Mouse (Mus musculus): Measurements from ENCODE around the gene Hmgb4. TPM values are rescaled to one million over a fixed set of nuclear protein-coding genes. Genes with fewer than 3 reads are reported as not detected.

Hmgb4 gene
- polyA plus RNA-seq (2015; fragmentation: Nextera tagmentation; extraction: Ambion mirVana) = 0.23 and 0.41 TPM in 2 replicates

DNA sequence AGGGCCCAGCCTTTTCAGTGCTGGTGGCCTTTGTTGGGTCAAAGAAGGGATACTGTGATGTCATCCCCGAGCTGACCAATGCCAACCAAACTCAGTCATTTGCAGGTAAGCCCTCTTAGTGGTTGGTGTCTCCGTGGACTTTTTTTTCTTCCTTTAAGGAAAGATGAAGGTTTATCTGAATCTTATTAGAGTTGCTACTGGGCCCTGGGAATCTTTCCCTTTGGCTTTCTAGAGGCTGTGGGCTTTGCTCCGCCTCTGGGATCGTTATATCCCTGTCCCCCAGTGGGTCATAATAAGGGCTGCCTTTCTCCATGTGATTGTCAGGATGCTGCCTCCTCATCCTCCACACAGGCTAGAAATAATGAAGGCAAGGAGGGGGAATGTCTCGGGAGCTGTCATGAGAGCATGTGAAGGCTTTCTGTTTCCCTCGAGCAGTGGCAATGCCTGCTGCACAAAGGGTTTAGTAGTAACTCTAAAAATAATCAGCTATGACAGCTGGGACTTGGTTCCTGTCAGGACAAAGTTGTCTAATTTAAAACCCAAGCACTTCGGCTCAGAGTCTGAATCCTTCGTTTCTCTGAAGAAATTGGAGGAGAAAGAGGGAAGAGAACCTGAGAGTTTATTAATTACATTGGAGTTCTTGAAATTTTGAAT lies at the start of gene Hmgb4:
Hmgb4 (minus strand) TSS at position 51 of the 654 bp plus-strand sequence.
- peak within 1 kb of the TSS; percentile 25; the same call in 1 of the 2 replicates for H3K27ac ChIP-seq

DNA sequence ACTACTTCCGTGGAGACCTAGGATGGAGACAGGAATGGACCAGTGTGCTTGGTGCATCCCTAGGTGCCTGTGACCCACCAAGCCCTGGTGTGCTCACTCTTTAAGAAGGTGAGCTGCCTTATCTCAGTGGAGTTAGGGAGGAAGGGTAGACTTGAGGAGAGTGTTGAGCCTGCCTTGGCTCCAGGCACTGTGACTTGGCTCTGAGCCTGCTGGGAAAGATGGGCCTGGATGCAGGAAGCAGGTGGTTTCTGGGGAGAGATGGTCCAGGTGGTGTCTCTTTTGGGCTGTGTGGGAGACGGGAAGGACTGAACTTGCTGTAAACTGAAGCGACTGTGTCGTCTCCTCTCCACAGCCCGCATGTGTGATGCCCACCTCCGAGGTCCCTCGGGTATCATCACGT lies 45.3 kb upstream of the Hmgb4 start:
- 0 out of 2 replicates have a peak, but pooled peaks cover 2% of the 10 kb centered on the region for H3K36me3 ChIP-seq (replicated peaks)
- no peaks in the 10 kb centered on the region for H3K4me1 ChIP-seq
- no peaks in the 10 kb centered on the region for H3K27me3 ChIP-seq (replicated peaks)
- 93% methylated on average over 8 of the region's 8 CpGs for WGBS
- no peak overlapping the region for H3K4me3 ChIP-seq
- no peak for ATAC-seq (replicated peaks)
- no peaks in the 10 kb centered on the region for H3K9me3 ChIP-seq
- H3K9ac ChIP-seq = no peak overlapping the region
- no peak overlapping the region for H3K4me2 ChIP-seq
- no peak overlapping the region for H3K27ac ChIP-seq

More for the DNA sequence above, at the start of gene Hmgb4:
- Histone ChIP-seq H3K4me3 (no peak within 1 kb of the TSS), H3K9ac (no peak within 1 kb of the TSS), H3K4me2 (no peak within 1 kb of the TSS), H3K36me3 (replicated peaks) (no peaks in the 10 kb centered on the region), H3K9me3 (no peaks in the 10 kb centered on the region), H3K4me1 (no peaks in the 10 kb centered on the region), H3K27me3 (replicated peaks) (no peaks in the 10 kb centered on the region)
- ATAC-seq (replicated peaks) = no peak
- 59% methylated on average over 8 of the region's 8 CpGs for WGBS

DNA sequence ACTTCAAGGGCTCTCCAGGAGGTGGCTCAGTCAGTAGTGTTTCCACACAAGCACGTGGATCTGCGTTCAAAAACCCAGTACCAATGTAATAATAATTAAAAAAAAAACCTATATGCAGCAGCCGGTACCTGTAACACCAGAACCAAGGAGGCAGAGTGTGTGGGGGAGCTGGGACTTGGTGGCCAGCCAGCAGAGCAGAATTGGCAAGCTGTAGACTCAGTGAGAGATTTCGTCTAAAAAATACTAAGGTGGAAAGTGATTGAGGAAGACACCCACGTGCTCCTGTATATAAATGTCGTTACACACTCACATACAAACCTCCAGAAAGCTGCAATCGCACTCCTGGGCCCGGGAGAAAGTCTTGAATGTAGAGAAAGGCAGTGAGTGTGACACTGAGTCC lies 43.3 kb upstream of the Hmgb4 start:
- Histone ChIP-seq H3K27ac (no peak overlapping the region), H3K4me2 (no peak overlapping the region), H3K9ac (no peak overlapping the region), H3K4me3 (no peak overlapping the region), H3K9me3 (no peaks in the 10 kb centered on the region), H3K27me3 (replicated peaks) (no peaks in the 10 kb centered on the region), H3K4me1 (no peaks in the 10 kb centered on the region), H3K36me3 (replicated peaks) (0 out of 2 replicates have a peak, but pooled peaks cover 2% of the 10 kb centered on the region)
- ATAC-seq (replicated peaks) = no peak
- WGBS = 84% methylated on average over 8 of the region's 8 CpGs

DNA sequence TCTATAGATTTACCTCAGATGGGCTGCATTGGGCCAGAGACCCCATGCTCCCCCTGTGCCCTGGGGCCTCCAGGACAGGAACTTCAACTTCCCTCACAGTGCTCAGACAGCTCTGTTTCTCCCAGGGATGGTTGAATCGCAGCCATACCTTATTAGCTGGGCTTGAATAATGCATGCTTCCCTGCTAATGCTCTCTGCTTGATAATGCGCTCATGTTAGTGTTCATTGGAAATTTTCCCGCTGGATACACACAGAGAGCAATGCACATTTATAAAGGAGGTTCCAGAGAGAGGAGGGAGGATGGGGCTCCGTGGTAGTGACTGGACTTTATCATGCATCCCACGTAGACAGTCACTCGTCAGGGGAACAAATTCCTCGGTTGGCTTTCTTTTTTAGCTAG lies 27.3 kb upstream of the Hmgb4 start:
- Histone ChIP-seq H3K4me2 (no peak overlapping the region), H3K36me3 (replicated peaks) (no peaks in the 10 kb centered on the region), H3K27ac (peak overlapping the region; percentile 53; the same call in 1 of the 2 replicates), H3K9me3 (no peaks in the 10 kb centered on the region), H3K4me3 (no peak overlapping the region), H3K9ac (no peak overlapping the region), H3K27me3 (replicated peaks) (no peaks in the 10 kb centered on the region), H3K4me1 (peaks cover 9% of the 10 kb centered on the region; the same call in 1 of the 2 replicates)
- ATAC-seq (replicated peaks) = peak; percentile 60
- WGBS = 39% methylated on average over 7 of the region's 7 CpGs

DNA sequence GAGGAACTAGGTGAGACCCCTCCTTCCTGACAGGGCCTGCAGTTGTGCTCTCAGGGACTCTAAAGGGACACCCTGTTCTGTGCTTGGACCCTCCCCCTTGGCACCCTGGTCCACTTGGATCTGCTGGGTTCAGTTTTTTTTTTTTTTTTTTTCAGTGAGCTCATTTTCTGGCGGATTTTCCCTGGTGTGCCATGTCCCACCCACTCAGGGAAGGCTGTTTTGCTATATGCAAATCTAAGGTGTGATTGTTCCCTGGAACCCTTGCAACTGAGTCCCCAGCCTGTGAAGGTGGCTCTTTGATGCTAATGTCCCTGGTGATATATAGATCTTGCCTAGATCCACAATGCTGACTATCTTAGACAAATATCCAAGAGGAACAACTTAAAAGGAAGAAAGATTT lies 24.3 kb upstream of the Hmgb4 start:
- Histone ChIP-seq H3K27ac (no peak overlapping the region), H3K4me3 (no peak overlapping the region)
- no peak for ATAC-seq (replicated peaks)

DNA sequence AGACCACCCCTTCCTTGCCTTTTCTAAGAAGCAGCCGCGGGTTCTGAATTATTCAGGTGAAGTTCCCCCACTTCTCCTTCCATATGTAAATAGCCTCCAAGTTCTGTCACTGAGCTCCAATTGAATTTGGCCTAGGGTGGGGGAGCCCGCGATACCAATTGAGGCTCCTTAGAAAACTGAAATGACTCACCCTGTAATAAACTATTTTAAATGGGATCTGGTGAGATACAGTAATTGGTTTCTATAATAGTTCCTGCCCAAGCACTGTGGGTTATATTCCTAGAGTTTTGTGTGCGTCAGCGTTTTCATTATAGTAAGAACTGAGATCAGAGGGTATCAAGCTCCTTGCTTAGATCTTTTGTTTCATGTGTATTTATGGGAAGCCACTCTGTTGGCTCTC lies 14.8 kb upstream of the Hmgb4 start:
- H3K4me1 ChIP-seq = peaks cover 14% of the 10 kb centered on the region
- H3K36me3 ChIP-seq (replicated peaks) = no peaks in the 10 kb centered on the region
- no peaks in the 10 kb centered on the region for H3K27me3 ChIP-seq (replicated peaks)
- H3K9ac ChIP-seq = no peak overlapping the region
- no peaks in the 10 kb centered on the region for H3K9me3 ChIP-seq
- H3K4me2 ChIP-seq = no peak overlapping the region
- H3K4me3 ChIP-seq = no peak overlapping the region
- H3K27ac ChIP-seq = no peak overlapping the region
- no peak for ATAC-seq (replicated peaks)
- WGBS = 52% methylated on average over 6 of the region's 6 CpGs

More for the DNA sequence above, 24.3 kb upstream of the Hmgb4 start:
- Histone ChIP-seq H3K9ac (no peak overlapping the region), H3K4me2 (no peak overlapping the region), H3K27me3 (replicated peaks) (no peaks in the 10 kb centered on the region), H3K4me1 (peaks cover 9% of the 10 kb centered on the region; the same call in 1 of the 2 replicates), H3K36me3 (replicated peaks) (no peaks in the 10 kb centered on the region), H3K9me3 (no peaks in the 10 kb centered on the region)
- 76% methylated on average over 1 of the region's 1 CpGs for WGBS

DNA sequence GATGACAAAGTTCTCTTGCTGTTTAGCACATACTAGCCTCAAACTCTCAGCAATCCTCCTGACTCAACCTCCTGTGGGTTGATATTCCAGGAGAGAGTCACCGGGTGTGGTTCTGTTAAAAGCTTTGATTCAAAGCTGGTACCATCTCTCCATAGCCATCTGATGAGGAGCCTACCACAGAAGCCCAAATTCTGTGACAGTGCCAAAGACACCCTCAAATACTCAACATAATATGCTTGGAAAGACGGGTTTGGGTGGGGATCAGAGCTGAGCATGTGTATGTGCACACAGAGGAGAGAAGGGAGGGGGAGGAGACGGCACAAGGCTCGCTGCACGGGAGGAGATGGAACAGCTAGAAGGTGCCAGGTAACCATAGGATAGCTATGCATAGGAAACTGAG lies 14.4 kb upstream of the Hmgb4 start:
- Histone ChIP-seq H3K27ac (no peak overlapping the region), H3K4me2 (no peak overlapping the region), H3K4me1 (peaks cover 14% of the 10 kb centered on the region), H3K4me3 (no peak overlapping the region), H3K9me3 (no peaks in the 10 kb centered on the region), H3K9ac (no peak overlapping the region), H3K36me3 (replicated peaks) (no peaks in the 10 kb centered on the region), H3K27me3 (replicated peaks) (no peaks in the 10 kb centered on the region)
- 68% methylated on average over 5 of the region's 5 CpGs for WGBS
- ATAC-seq (replicated peaks) = no peak; the same call in 1 of the 2 replicates

DNA sequence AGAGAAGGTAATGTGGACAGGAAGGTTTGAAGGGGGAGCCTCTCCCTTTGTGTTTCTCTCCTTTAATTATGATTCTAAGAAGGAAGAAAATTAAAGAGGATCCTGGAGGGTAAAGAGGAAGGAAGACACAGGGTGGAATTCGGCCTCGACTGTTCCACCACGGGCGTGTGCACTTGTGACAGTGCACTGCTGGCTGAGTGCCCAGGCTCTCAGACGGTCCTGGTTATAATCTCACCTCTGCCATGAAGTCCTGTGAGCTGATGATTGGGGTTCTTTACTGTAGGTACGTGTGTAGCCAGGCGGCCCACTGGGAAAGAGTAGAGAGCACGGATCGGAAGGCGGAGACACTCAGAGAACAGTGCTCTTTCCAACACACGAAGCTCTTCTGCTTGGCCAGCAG lies 12.4 kb upstream of the Hmgb4 start:
- peaks cover 14% of the 10 kb centered on the region for H3K4me1 ChIP-seq
- H3K27me3 ChIP-seq (replicated peaks) = no peaks in the 10 kb centered on the region
- H3K9me3 ChIP-seq = no peaks in the 10 kb centered on the region
- whole genome bisulfite sequencing = 68% methylated on average over 11 of the region's 11 CpGs
- 0 out of 2 replicates have a peak overlapping the region, but pooled peaks have one; percentile 18 for H3K27ac ChIP-seq
- no peak for ATAC-seq (replicated peaks)
- no peak overlapping the region for H3K9ac ChIP-seq
- no peak overlapping the region for H3K4me3 ChIP-seq
- H3K36me3 ChIP-seq (replicated peaks) = no peaks in the 10 kb centered on the region
- no peak overlapping the region for H3K4me2 ChIP-seq

DNA sequence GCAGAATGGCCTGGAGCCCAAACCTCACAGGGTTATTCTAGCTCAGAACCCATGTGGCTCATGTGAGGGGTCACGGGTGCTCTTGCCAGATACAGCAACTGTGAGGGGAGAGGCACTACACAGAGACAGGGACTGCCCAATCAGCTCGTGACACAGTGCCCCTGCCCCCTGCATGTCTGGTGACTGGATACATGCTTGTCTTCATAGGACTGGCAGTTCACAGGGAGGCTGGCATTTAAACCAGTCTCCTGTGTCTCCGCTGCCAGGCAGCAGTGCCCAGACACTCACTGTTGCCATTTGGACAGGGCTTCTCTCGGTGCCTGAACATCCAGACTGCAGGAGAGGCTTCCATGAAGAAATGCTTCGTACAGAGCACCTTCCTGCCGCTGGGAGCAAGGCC lies 11.7 kb upstream of the Hmgb4 start:
- no peak for ATAC-seq (replicated peaks)
- 50% methylated on average over 6 of the region's 6 CpGs for WGBS

DNA sequence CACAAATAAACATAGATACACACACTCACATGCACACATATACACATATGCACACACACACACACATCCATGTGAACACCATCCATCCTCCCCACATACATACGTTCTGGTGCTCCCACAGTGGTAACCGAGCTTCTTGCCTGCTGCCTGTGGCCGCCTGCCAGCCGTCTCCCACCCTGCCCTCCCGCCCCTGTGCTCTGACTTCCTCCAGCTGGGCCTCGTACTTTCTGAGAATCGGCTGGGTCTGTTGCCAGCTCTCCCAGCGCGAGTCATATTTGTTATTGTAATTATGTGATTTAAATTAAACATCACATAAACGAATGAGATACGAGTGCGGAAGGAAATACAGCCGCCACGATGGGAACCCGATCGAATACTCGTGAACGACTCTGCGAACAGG lies 10.2 kb upstream of the Hmgb4 start:
- Histone ChIP-seq H3K9ac (no peak overlapping the region), H3K36me3 (replicated peaks) (no peaks in the 10 kb centered on the region), H3K4me1 (peaks cover 14% of the 10 kb centered on the region), H3K9me3 (no peaks in the 10 kb centered on the region), H3K27ac (no peak overlapping the region), H3K4me2 (no peak overlapping the region), H3K4me3 (no peak overlapping the region), H3K27me3 (replicated peaks) (no peaks in the 10 kb centered on the region)
- WGBS = 63% methylated on average over 19 of the region's 19 CpGs
- ATAC-seq (replicated peaks) = no peak

More for the DNA sequence above, 11.7 kb upstream of the Hmgb4 start:
- H3K9me3 ChIP-seq = no peaks in the 10 kb centered on the region
- H3K4me3 ChIP-seq = no peak overlapping the region
- H3K9ac ChIP-seq = no peak overlapping the region
- H3K4me1 ChIP-seq = peaks cover 14% of the 10 kb centered on the region
- H3K27me3 ChIP-seq (replicated peaks) = no peaks in the 10 kb centered on the region
- H3K4me2 ChIP-seq = no peak overlapping the region
- peak overlapping the region; percentile 57; the same call in 1 of the 2 replicates for H3K27ac ChIP-seq
- no peaks in the 10 kb centered on the region for H3K36me3 ChIP-seq (replicated peaks)

DNA sequence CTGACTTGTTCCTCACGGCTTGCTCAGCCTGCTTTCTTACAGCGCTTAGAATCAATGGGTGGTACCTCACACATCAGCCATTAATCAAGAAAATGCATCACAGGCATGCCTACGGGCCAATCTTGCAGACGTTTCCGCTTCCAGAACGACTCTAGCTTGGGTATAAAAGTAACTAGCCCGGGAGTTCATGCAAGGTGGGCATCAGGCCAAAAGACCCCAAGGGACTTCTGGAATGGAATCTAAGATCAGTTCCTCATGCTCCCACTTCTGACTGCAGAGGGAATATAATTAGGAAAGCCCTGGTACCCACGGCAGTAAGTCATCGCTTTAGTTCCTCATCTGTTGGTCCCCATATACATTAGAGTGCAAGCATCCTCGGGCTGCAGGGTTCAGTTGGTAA lies 9.4 kb upstream of the Hmgb4 start:
- H3K9me3 ChIP-seq = no peaks in the 10 kb centered on the region
- no peak overlapping the region for H3K4me3 ChIP-seq
- H3K9ac ChIP-seq = no peak overlapping the region
- H3K27me3 ChIP-seq (replicated peaks) = no peaks in the 10 kb centered on the region
- H3K36me3 ChIP-seq (replicated peaks) = no peaks in the 10 kb centered on the region
- 73% methylated on average over 10 of the region's 10 CpGs for WGBS
- H3K4me1 ChIP-seq = peaks cover 14% of the 10 kb centered on the region
- no peak for ATAC-seq (replicated peaks)
- no peak overlapping the region for H3K27ac ChIP-seq
- H3K4me2 ChIP-seq = no peak overlapping the region

DNA sequence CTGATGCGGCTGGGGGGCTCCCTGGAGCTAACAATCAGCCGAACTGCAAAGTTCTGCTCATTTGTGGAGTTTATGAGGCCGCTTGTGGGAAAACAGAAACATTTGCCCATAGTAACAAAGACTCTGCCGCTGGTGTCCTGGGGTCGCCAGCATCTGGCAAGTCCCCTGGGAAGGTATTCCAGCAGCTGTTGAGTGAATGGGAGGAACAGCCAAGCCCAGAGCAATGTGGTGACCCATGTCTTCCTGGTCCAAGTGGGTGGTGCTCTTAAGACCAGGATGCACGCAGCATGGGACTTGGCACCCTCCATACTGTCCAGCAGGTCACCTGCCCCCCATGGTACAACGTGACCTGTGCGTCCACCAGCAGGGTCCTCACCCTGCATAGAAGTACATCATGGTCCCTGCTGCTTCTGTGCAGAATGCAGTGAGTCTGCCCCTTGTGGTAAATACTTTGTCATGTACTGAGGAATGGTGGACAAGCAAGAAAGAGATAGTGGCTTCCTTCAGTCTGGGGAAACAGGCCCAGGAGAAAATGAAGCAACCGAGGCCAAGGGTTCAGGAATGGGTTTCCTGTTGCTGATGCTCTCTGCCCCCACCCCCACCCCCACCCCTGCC lies 8.6 kb upstream of the Hmgb4 start:
- H3K9me3 ChIP-seq = no peaks in the 10 kb centered on the region
- H3K4me1 ChIP-seq = peaks cover 14% of the 10 kb centered on the region
- no peak overlapping the region for H3K27ac ChIP-seq
- WGBS = 83% methylated on average over 9 of the region's 9 CpGs
- no peak overlapping the region for H3K4me3 ChIP-seq
- H3K4me2 ChIP-seq = no peak overlapping the region
- H3K9ac ChIP-seq = no peak overlapping the region
- H3K27me3 ChIP-seq (replicated peaks) = no peaks in the 10 kb centered on the region
- no peak for ATAC-seq (replicated peaks)
- H3K36me3 ChIP-seq (replicated peaks) = no peaks in the 10 kb centered on the region

DNA sequence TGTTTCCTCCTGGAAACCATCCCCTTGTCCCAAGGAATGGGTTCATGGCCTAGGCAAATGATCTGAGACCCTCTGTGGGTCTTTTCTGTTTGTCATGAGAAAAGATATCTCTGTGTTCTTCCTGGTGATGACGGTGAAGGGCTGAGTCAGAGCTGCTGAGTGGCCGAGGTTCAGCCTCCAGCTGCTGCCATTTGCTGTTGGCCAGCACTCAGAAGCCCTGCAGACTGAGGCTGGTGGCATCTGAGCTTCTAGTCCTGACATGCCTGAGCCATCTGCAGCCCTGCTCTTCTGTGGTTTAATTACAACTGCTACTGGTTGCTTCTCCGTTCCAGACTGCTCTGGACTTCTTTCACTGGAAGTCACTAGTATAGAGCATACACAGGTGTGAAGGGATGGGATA lies 4.6 kb upstream of the Hmgb4 start:
- WGBS = 81% methylated on average over 3 of the region's 3 CpGs
- no peak for ATAC-seq (replicated peaks)
- H3K27me3 ChIP-seq (replicated peaks) = no peaks in the 10 kb centered on the region

More for the DNA sequence above, 4.6 kb upstream of the Hmgb4 start:
- H3K27ac ChIP-seq = no peak overlapping the region
- H3K9me3 ChIP-seq = no peaks in the 10 kb centered on the region
- H3K4me1 ChIP-seq = no peaks in the 10 kb centered on the region
- H3K4me3 ChIP-seq = no peak overlapping the region
- H3K9ac ChIP-seq = no peak overlapping the region
- no peak overlapping the region for H3K4me2 ChIP-seq
- H3K36me3 ChIP-seq (replicated peaks) = no peaks in the 10 kb centered on the region
